Mouse (Mus musculus) ovary, postnatal 36 days (tissue): ENCODE measurements around the gene Cgn.

ENCODE experiments used
- DNase-seq: peaks from one replicate; pipeline ENCODE4 v3.0.0; 2022; ENCODE audit warnings: low spot score, mixed read lengths

The Cgn gene

GRCm38 (mm10) chr3:94786367-94786835 is at the start of gene Cgn:
TSS of gene Cgn (minus strand) at chr3:94786492.
- peak; percentile 94 for DNase-seq

GRCm38 (mm10) chr3:94835396-94835795 is 49.1 kb upstream of the Cgn start:
- no peak for DNase-seq

- no peak for DNase-seq
Measured at GRCm38 (mm10) chr3:94833358-94833757, 47.1 kb upstream of the Cgn start.

- DNase-seq = no peak
Measured at GRCm38 (mm10) chr3:94832701-94833100, 46.4 kb upstream of the Cgn start.

DNA sequence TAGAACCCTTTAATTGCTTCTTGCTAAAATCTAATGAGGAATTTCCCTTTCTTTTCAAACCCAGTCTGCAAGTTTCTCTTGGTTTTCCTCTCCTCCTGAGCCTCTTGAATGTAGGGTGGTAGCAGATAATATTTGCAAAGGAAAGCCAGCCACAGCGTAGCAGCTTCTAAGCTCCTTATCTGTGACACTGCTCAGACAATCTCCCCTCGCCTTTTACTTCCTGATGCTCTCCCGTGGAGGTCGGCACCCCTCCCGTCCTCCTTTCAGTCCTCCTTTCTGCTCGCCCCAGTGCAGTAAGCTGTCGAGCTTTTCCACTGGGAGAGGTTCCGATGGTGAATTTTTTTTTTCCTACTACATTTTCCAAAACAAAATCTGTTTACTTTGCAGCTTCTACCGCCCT is 45.8 kb upstream of the Cgn start:
- DNase-seq = no peak

DNA sequence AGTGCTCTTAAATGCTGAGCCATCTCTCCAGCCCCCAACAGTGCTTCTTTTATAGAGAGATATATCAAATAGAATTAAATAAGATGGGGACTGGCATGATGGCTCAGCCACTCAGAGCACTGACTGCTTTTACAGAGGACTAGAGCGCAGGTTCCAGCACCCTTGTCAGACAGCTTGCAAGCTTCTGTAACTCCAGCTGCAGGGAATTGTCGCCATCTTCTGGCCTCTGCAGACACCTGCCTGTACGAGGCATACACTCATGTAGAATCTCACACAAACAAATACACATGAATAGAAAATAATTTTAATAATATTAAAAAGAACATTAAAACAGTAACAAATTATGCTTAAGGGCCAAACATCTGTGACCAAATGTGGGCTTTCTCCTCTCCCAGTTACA is 37.8 kb upstream of the Cgn start:
- DNase-seq = no peak

DNA sequence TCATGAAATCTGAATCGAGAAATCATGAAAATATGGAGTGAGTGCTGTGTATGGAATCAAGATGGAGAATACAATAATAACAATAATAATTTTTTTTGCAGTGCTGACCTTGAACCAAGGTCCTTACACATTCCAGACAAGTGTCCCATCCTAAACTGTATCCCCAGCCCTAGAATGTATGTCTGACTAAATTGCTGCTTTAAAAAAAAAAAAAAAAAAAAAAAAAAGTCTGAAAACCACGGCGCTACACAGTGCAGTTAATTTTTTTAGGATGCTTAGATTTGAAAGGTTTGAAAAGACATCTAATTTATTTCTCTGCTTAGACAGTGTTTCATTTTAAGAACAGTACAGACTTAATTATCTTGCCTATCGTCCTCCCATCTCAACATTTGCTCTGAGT is 35.8 kb upstream of the Cgn start:
- no peak for DNase-seq

DNA sequence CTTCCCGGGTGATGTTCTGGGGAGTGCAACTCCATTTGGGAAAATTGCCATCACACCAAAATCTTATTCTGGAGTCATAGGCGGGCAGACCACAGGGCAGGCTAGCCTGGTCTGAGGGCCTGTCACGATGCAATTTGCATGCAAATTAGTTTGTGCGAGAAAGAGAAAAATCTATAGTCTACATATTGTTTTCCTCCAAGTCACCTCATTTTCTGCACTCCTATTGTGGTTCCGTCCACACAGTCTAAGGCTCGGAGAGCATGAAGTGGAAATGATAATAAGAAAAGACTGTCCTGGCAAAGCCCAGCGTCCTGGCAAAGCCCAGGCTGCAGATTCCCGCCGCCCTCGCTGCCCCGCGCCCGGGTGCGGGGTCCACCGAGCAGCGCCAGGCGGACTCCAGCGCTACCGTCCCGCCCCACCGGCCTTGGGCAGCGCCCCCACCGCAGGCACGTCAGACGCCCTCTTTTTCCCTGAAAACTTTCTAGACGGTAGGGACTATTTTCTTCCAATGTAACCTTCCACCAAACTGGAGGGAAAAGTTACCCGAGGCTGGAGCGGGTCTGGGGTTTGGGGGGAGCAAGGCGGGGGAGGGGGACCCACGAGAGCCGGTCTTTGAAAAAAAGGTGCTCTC is 34.8 kb upstream of the Cgn start:
- peak; percentile 65 for DNase-seq

DNA sequence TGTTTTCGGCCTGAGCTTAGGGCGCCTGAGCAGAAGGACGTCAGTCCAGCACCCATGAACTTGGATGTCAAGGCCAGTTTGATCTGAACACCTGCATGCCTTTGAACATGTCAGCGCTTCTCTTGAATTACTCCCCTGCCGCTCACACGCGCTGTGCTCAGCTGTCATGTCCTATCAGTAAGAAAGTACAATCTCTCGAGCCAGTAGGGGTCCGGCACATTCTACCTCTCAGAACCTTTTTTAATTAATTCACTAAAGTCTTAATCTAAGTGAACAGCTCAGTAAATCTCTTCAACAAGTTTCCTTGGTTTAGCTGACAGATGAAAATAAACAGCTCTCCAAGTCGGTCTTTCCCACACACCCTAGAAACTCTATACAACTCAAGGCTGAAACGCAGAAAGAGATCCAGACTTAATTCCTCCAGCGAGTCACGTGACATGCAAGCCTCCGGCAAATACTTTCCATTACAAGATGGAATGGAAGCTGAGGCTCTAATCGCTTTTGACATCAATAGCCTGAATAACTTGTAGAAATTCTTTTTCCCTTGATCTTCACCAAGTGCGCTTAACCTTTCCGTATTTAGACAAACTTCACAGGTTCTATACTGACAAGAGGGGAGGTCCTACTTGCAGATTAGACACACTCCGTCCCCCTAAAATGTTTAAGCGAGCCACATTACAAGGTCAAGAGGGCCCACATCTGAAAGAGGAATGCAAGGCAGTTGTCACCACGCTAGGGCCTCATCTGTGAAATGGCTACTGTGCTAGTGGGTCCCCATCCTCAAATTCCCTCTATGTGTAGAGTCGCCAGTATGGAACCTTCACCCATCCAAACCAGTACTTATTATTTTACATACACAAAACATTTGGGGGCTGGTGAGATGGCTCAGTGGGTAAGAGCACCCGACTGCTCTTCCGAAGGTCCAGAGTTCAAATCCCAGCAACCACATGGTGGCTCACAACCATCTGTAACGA is 33.4 kb upstream of the Cgn start:
- DNase-seq = no peak

DNA sequence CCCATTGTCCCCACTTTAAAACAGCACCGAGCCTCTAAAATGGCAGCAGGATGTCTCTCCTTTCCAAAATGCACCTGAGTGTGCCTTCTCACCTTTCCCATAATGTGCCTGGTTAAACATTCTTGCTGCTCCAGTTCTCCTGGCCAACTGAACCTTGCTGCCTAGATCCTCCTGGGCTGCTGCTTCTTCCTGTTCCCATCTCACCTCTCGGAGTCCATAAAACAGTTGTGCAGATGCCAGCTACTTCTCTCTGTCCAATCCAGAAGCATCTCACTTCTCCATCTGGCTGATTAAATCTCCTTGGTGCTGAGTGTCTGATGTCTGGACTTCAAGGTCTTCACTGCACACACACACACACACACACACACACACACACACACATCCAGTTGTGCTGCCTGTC is 31.4 kb upstream of the Cgn start:
- DNase-seq = no peak

DNA sequence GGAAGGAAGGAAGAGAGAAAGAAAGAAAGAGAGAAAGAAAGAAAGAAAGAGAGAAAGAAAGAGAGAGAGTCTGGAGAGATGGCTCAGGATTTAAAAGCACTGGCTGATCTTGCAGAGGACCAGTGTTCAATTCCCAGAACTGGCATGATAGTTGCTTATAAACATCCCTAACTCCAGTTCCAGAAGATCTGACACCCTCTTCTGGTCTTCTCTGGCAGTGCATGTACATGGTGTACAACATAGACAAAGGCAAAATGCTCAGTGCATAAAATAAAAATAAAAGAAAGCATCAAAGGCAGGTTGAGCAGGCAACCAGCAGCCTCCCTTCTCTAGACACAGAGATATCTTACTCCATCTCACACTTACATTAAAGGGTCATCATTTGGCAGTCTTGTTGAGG is 29.3 kb upstream of the Cgn start:
- no peak for DNase-seq

DNA sequence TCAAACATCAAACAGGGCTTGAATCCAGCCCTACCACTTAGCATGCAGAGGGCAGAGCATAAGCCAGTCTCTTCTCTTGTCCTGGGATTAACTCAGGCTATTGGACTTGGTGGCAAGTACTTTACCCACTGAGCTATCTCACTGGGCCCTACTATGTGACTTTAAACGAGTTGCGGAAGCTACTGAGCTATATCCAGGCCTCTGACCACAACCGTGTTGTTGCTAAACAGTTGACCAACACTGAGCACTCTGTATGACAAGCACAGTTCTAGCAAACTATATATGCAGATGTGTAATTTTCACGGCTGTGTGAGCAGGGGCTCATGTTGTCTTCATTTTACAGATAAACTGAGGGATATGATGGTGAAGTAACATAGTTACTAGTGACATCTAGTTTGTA is 28.4 kb upstream of the Cgn start:
- DNase-seq = no peak

- DNase-seq = no peak
Measured at GRCm38 (mm10) chr3:94814063-94814462, 27.8 kb upstream of the Cgn start.

GRCm38 (mm10) chr3:94813651-94814050 is 27.4 kb upstream of the Cgn start:
- DNase-seq = peak; percentile 61

DNA sequence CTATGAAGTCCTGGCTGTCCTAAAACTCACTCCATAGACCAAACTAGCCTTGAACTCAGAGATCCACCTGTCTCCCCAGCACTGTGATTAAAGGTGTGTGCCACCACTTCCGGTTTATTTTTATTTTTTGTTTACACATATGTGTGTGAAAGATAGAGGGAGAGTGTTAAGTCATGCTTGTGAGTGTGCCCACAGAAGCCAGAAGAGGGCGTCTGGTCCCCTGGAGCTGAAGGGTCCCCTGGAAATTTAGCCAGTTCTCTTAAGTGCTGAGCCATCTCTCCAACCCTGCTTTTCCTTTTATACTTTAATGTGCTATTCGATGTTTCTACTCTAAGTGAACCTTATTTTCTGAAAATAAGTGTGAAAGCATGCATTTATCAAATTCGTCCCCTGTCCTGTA is 25.3 kb upstream of the Cgn start:
- no peak for DNase-seq

- DNase-seq = no peak
Measured at GRCm38 (mm10) chr3:94808296-94808695, 22.0 kb upstream of the Cgn start.

DNA sequence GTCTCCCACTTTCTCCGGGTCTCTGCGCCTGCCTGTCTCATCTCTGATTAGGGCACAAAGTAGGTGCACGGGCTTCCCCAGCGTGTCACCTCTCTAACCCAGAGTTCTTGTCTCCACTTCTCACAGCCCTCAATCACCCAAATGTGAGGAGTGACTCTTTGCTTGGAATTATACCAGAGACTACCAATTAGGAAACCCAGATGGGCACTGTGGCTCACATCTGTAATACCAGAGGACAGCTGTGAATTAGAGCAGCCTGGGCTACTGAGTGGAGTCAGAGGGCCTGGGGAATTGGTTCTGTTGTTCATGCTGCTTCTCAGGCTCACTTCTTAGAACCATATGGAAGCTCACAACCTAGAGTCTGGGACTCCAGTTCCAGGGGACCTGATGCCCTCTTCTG is 18.7 kb upstream of the Cgn start:
- no peak for DNase-seq

GRCm38 (mm10) chr3:94804146-94804545 is 17.9 kb upstream of the Cgn start:
- DNase-seq = no peak

DNA sequence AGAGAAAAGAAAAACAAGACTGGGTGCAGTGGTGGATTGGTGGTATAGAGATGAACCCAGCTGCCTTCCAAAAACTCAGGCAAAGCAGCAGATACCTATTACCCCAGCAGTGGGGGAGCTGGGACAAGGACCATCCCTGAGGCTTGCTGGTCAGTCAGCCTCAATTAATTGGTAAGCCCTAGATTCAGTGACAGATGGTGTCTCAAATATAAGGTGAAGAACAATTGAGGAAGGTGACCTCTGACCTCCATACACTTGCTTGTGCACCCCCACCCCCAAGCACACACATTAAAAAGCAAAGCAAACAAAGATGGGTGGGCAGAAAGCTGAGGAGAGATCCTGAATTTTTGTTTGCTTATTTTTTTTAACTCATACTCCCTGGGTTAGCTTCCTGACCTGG is 9.9 kb upstream of the Cgn start:
- no peak for DNase-seq

GRCm38 (mm10) chr3:94795596-94796140 is 9.4 kb upstream of the Cgn start:
- DNase-seq = no peak

DNA sequence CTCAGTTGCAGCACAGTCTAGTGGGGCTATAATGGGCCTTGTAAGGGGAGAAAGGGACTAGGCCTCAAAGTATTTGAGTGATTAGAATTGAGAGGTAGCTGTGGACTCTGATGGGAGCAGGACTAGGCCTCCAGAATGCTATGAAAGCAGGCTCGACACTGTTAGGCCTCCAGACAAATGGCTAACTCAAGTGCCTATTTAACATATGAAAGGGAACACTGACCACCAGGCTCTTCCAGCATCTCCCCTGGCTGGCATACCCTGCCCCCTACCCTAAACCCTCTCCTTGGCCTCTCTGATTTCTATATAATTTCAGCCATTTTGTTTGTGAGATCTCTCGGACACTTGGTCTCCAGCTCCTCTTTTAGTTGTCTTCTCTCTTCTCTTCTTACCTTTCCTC is 8.1 kb upstream of the Cgn start:
- no peak for DNase-seq

- DNase-seq = no peak
Measured at GRCm38 (mm10) chr3:94793672-94794071, 7.4 kb upstream of the Cgn start.

- no peak for DNase-seq
Measured at GRCm38 (mm10) chr3:94792258-94792657, 6.0 kb upstream of the Cgn start.
